Mouse (Mus musculus) embryonic stem cell, embryonic (primary cell): Measurements from ENCODE around the gene Lclat1.
"Not testable (repeated sequence)": the region's sequence is repeated elsewhere in the genome, so short reads cannot be mapped to it uniquely, and the experiment has no call there.

Source experiments
- CTCF ChIA-PET, 4 experiments: fragments of 300-600 bp in 2 of 4; fragments of 350-600 bp in 2 of 4; sonication (Branson Sonifier 250); formaldehyde crosslinking; loops; one replicate each; lab custom pipeline; 2022; ENCODE audit warnings: inconsistent platforms in 2 of 4; lab: Charles Lee
- POLR2A ChIA-PET, 4 experiments: fragments of 300-600 bp in 2 of 4; fragments of 350-600 bp in 2 of 4; sonication (Branson Sonifier 250); formaldehyde crosslinking; loops; one replicate each; lab custom pipeline; 2022; ENCODE audit warnings: antibody characterized with exemption in 4 of 4, inconsistent platforms in 1 of 4; lab: Charles Lee

The Lclat1 gene

DNA sequence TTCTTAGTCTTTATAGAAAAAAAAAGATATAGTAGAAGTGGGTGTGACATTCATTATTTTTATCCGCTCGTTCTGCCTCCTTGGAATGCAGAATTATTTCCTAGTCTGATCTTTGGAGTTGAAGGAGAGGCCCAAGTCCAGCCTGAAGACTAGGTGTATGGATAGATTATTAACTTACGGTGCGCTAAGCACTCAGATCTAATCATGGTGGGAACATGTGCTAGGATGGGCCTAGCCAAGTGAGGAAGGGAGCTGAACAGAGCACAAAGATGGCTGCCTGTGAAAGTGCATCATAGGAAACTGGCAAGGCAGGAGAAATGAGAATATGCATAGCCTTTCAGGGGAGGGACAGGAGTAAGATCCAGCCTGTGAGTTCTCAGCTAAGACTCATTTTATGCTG, 5.4 kb downstream of the Lclat1 start:
- ChIA-PET CTCF (interaction anchor here in 1 of 4 experiments (0.7 kb wide), 1 partner anchor 234 kb away, joined by 3 read pairs; no protein-coding TSS in a partner anchor), POLR2A (no interaction called here)

DNA sequence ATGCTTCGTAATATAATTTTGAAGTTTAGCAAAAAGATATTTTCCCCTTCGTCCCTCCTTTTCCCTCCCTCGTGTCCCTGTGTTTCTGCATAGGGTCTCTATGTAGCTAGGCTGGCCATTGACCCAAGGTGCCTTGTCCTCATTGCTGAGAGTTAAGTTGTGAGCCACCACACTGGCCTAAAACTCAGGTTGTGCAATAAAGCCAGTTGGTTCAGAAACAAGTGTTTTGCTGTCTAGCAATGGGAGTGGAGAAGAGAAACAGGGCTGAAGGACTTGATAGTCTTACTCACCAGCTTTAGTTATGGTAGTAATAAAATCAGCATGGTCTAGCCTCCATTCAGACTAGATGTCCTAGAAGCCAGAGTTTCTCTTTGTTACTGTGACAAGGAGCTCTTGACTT, 10.3 kb downstream of the Lclat1 start:
- POLR2A ChIA-PET, result no interaction called here
- CTCF ChIA-PET, result interaction anchor here in 1 of 4 experiments (0.6 to 0.7 kb wide), 2 partner anchors 10 to 687 kb away, joined by 3 to 4 read pairs; no protein-coding TSS in a partner anchor

DNA sequence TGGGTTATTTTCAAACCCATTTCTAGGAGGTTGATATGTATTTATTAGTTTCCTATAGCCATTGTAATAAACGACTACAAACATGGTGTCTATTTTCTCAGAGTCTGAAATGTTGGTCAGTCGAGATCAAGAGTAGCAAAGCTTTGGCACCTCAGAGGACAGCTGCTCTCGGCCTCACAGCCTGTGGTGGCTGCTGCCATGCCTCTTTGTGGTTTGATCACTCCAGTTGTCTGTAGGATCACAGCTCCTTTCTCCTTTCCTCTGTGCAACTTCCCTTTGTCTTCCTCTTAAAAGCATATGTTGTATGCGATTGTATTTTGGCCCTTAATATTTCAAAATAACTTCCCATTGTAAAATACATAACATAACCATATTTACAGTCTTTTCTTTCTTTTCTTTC, 10.9 kb downstream of the Lclat1 start:
- CTCF ChIA-PET, result no interaction called here
- POLR2A ChIA-PET, result interaction anchor here in 1 of 4 experiments (1.1 kb wide), 1 partner anchor 11 kb away, joined by 4 read pairs; the partner anchor contains the start of gene Lclat1

DNA sequence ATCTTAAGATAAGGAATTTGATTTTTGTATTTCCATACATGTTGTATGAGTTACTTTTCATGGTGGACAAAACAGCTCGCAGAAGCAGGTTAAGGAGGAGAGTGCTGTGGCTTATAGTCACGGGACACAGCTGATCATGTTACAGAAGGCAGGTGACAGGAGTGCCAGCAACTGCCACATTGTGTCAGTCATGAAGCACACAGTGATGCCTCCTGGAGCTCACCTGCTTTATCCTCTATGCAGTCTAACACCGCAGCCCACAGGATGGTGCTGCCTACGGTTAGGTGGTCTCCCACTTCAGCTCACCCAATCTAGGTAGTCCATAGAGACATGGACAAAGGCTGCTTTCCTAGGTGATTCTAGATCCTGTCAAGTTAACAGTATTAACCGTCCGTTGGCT, 11.4 kb downstream of the Lclat1 start:
- ChIA-PET CTCF (no interaction called here), POLR2A (interaction anchor here in 1 of 4 experiments (1.1 kb wide), 1 partner anchor 11 kb away, joined by 4 read pairs; the partner anchor contains the start of gene Lclat1)

DNA sequence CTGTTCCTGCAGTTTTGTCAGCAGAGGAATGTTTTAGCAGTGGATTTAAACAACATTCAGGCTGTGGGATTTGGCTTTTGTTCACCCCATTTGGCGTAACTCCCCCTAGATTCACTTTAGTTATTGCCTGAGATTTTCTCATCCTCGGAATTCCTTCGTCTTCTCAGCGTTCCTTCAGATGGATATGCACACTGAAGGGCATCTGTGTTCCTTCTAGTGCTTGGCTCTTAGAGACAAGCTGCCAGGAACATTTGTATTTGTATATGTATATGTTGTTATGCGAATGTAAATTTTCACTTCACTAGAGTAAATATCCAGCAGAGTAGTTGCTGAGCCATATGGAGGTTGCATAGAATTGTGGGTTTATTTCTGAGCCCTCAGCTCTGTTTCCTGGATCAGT, 12.8 kb downstream of the Lclat1 start:
- POLR2A ChIA-PET, result interaction anchor here in 1 of 4 experiments (0.7 kb wide), 1 partner anchor 172 kb away, joined by 3 read pairs; no protein-coding TSS in a partner anchor
- CTCF ChIA-PET, result interaction anchor here in 1 of 4 experiments (0.7 kb wide), 1 partner anchor 659 kb away, joined by 3 read pairs; no protein-coding TSS in a partner anchor

DNA sequence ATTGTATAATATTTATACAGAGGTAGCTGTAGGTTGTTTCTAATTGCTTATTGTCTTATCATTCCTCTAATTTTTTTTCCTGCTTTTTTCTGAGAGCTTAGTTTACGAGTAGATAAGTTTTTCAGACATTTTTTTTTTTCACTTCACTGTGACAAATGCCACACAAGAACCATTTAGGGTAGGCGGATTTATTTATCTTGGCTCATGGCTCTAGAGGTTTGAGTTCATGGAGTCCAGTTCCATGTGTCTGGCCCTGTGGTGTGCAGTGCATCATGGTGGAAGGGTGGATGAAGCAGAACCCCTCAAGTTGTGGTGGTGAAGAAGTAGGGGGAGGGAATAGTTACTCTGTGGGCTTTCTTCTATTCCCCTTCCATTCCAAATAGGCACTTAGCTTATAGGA, 13.9 kb downstream of the Lclat1 start:
- POLR2A ChIA-PET, result no interaction called here
- CTCF ChIA-PET, result no interaction called here

DNA sequence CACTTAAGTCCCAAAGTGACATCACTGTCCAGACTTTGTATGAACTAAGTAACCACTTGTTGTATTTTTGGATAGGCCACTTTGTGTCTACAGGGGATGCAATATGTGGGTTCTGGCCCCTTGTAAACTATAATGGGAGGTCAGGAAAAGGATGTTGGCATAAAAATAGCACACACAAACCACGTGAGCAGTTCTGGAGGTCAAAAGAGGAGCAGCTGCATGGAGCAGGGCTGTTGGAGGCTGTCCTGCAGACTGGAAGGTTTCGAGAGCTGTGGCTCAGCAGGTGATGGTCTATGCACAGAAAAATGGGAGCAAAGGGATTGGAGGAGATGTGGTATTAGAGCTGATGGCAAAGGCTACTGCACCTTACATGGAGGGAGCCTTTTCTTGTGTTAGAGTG, 18.6 kb downstream of the Lclat1 start:
- CTCF ChIA-PET, result no interaction called here
- POLR2A ChIA-PET, result interaction anchor here in 2 of 4 experiments (0.9 to 1.2 kb wide), 2 partner anchors 9 to 28 kb away, joined by 3 read pairs; no protein-coding TSS in a partner anchor

DNA sequence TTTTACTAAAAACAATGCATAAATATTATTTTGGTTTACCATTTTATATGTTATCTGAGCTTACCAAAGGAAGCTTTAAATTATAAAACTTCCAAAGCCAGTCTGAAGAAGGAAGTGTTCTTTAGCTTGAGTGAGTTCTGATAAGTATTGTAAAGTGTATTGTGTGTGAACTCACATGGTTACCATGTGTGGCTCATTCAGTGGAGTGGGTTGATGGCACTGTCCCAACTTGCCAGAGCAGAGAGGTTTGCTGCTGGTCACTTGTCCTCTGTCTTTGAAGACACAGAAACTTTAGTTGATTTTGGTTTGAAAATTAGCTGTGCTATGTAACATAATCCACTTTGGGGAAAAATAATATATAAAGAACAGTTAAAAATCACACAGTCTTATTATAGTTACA, 19.1 kb downstream of the Lclat1 start:
- CTCF ChIA-PET, result no interaction called here

DNA sequence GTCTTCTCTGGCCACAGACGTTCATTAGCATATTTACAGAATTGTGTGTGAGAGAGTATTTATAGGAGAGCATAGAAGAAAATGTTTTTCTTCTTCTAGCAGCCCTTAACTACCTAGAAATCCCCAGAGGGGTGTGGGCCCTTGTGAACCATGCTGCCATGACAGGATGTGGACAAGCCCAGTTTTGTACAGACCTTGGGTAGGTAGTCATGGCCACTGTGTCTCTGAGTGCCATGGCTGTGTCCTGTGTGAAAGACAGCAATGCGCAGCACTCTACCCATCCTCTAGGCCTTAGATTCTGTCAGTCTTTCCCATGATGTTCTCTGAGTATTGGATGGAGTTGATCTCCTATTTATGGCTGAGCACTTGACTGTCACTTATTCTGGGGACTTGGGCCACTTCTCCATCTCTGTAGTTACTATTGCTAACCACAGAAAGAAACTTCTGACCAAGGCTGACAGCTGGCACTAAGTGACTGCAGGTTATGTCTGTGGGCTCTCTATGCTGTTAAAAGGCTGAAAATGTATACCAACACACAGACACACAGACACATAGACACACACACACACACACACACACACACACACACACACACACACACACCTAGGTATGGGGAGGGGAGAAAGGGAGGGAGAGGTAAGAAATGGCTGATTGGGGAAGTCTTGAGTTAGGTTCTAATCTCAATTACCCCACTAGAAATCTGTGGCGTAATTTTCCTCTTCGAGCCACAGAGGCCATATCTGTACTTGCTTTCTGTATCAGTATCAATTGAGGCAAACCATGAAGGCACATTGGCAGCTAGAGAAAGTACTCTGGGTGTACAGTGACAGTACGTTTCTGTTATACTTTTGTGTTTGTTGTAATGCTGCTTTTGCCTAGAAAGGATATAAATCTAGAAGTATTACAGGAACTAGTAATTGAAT, 29.0 kb downstream of the Lclat1 start:
- CTCF ChIA-PET, result no interaction called here
- POLR2A ChIA-PET, result interaction anchor here in 1 of 4 experiments (1.2 kb wide), 1 partner anchor 19 kb away, joined by 3 read pairs; no protein-coding TSS in a partner anchor

More for the DNA sequence above, 19.1 kb downstream of the Lclat1 start:
- POLR2A ChIA-PET, result interaction anchor here in 1 of 4 experiments (1.2 kb wide), 1 partner anchor 27 kb away, joined by 3 read pairs; no protein-coding TSS in a partner anchor

DNA sequence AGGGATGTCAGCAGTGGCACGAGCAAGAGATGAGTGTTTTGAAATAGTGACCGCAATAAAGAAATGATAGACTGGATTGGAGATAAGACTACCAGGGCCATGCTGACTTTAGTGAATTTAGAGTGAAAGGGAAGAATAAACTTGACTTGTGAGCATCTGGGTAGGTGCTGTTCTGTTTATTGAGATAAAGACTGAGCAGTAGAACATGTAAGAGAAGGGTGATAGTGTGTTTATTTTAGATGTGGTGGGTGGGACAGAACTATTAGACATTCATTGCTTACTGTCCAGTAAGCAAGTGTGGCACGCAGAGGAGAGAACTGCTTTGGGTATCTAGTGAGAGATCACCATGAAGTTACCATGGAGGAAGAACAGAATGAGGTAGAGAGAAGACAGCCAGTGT, 30.4 kb downstream of the Lclat1 start:
- ChIA-PET POLR2A (no interaction called here), CTCF (no interaction called here)

DNA sequence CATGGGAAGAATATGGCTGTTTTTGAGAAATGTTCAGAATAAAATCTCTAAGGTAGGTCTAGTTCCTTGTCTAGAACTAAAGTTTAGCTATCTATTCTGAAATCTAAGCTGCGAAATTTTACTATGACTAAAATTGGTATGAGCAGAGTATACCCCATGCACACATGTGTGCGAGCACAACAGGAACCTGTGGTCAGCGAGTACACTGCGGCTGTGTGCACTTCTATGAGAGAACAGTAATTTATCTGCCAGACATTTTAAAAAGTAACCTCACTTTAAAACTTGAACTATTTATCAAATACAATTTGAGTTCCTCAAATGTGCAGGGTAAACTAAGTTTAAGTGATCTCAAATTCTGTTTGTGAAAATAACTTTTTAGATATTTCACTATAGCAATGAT, 34.2 kb downstream of the Lclat1 start:
- POLR2A ChIA-PET, result no interaction called here

DNA sequence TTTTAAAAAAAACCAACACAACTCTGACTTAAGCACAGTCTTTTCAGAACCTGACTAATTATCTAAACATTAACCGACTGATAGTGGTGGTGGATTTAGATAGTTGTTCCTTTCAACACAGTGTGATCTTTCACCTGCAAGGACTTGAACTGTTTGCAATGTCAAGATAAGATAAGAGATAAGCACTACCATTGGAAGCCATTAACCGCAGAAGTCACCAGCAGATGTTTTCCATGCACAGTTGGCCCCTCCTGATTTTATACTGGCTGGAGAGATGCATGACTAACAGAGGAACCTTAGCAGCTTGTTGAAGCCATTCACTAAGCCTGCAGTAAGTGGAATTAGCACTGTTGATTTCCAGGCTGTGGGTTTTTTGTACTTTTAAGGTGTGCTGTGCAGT, 34.7 kb downstream of the Lclat1 start:
- ChIA-PET POLR2A (no interaction called here), CTCF (no interaction called here)

More for the DNA sequence above, 34.2 kb downstream of the Lclat1 start:
- CTCF ChIA-PET, result no interaction called here

DNA sequence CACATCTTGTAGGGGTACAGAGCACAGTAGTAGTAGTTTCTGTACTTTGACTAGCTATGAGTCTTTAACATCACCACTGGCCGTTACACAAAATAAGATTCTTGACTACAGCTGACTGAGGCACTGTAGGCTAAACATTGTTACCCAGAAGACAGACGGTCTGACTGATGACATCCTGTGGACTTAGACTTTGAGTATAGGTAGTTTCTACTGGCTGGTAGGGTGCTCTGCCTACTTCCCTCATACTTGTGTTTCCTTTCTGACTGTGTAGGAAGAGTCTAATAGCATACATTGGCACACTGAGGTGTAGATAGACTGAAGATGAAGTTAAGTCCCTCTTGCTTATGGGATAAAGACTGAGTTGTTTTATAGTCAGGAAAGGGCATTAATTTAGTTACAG, 37.6 kb downstream of the Lclat1 start:
- ChIA-PET CTCF (no interaction called here), POLR2A (no interaction called here)

DNA sequence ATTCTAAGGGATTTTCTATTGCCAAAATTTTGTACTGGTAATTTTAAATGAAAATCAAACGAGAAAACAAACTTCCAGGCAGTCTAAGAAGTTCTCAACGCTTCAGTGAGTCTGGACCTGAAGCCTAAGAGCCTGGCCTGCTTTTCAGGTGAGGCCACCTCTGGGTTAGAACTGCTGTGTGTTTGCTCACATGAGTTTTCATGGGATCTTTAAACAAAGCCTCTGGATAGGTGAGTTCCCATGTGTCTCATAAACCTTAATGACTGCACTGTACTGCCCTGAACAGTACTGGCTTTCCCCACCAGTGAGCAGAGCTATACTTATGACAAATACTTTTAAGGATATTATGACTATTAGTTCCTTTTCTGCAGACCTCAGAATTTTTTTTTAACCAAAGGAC, 40.8 kb downstream of the Lclat1 start:
- CTCF ChIA-PET, result no interaction called here
- POLR2A ChIA-PET, result no interaction called here

DNA sequence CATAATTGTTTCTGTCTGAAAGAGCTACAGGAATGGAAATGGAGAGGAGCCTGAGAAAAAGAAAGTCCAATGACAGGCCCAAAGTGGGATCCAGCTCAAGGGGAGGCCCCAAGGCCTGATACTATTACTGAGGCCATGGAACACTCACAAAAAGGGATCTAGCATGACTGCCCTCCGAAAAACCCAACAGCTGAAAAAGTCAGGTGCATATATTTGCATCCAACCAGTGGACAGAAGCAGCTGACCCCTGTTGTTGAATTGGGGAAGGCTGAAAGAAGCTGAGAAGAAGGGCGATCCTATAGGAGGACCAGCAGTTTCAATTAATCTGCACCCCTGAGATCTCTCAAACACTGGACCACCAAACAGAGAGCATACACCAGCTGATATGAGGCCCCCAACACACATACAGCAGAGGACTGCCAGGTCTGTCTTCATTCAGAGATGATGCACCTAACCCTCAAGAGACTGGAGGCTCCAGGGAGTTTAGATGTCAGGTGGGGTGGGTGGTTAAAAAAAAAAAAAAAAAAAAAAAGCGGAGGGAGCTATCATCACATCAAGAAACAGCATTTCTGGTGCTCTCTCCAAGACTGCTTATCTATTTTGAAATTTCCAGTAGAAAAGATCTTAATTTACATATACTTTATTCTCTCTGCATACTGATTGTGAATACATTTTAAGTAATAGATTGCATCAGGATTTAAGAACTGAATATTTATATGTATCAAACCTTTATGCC, 45.2 kb downstream of the Lclat1 start:
- POLR2A ChIA-PET, result interaction anchor here in 1 of 4 experiments (0.6 kb wide), 2 partner anchors 98 to 752 kb away, joined by 3 to 4 read pairs; no protein-coding TSS in a partner anchor
- CTCF ChIA-PET, result not testable (repeated sequence)

DNA sequence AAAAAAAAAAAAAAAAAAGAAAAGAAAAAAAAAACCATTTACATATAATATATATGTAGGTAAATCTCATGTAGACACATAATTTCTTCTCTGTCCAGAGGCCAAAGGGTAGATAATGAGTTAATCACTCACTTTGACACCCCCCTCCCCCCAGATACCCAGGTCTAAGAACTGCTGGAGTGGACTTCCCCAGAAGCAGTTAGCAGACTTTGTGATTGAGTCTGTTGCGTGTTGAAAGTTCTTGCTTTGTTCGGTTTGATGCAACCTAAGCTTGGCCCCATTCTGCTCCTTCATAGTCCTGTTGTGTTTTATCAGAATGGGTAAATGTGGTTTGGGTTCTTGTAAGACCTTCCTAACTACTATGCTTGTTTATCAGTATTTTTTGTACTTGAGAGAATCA, 45.9 kb downstream of the Lclat1 start:
- CTCF ChIA-PET, result no interaction called here
- POLR2A ChIA-PET, result interaction anchor here in 1 of 4 experiments (0.6 kb wide), 2 partner anchors 99 to 751 kb away, joined by 3 to 4 read pairs; no protein-coding TSS in a partner anchor

DNA sequence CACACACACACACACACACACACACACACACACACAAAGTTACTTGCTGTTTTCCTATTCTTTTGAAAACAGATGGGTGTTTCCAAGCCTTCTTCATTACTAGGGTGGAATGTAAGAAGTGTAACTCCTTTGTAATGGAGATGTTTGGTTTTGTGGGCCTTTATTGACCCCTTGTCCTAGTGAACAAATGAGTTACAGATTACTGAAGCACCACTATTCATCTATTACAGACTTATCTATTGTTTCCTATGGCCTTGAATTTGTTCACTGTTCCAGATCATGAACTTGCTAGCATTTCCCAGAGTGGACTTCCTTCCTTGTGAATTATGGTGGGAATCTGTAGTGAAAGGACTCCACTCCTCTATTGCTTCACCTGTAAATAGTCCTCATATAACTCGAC, 48.8 kb downstream of the Lclat1 start:
- ChIA-PET POLR2A (interaction anchor here in 1 of 4 experiments (1.4 kb wide), 1 partner anchor 21 kb away, joined by 3 read pairs; no protein-coding TSS in a partner anchor), CTCF (no interaction called here)

DNA sequence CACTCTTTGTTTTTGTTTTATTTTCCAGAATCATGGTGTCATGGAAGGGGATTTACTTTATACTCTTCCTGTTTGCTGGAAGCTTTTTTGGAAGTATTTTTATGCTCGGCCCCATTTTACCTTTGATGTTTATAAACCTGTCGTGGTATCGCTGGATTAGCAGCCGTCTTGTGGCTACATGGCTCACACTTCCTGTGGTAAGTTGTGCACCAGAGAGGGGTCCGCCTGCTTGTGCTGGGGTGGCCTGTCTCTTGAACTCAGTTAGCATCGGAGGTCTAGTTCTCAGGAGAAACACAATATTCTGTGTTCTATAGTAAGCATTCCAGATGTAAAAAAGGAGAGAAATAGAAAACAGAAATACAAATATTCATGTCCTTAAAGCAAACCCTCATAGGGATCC, 54.0 kb downstream of the Lclat1 start:
- CTCF ChIA-PET, result no interaction called here
- POLR2A ChIA-PET, result no interaction called here
